Mouse (Mus musculus) frontal cortex, postnatal 14 days (tissue): ENCODE data around the gene Zfp260.
A peak's percentile ranks its signal among the peaks of the same experiment; 100 is the strongest.
"Not testable (repeated sequence)": the region's sequence is repeated elsewhere in the genome, so short reads cannot be mapped to it uniquely, and the experiment has no call there.

ENCODE experiments used
- DNase-seq, 2 experiments: peaks; one replicate each; pipeline ENCODE4 v3.0.0; 2022; ENCODE audit warnings: low spot score in 2 of 2

The Zfp260 gene

GRCm38 (mm10) chr7:30094646-30095429, at the start of gene Zfp260:
Gene Zfp260, plus strand, starts transcription at chr7:30094777.
- peak; percentile 83 for DNase-seq

GRCm38 (mm10) chr7:30048126-30048525, 46.5 kb upstream of the Zfp260 start:
- no peak for DNase-seq

GRCm38 (mm10) chr7:30050882-30051548, 43.6 kb upstream of the Zfp260 start, which contains the start of gene Zfp14:
Gene Zfp14, minus strand, starts transcription at chr7:30051380.
- DNase-seq = peak; percentile 82 to 83

- DNase-seq = no peak
Measured at GRCm38 (mm10) chr7:30053591-30053990, 41.0 kb upstream of the Zfp260 start.

- no peak for DNase-seq
Measured at GRCm38 (mm10) chr7:30060341-30060740, 34.2 kb upstream of the Zfp260 start.

- no peak for DNase-seq
Measured at GRCm38 (mm10) chr7:30062478-30062877, 32.1 kb upstream of the Zfp260 start.

GRCm38 (mm10) chr7:30064622-30065021, 30.0 kb upstream of the Zfp260 start:
- no peak for DNase-seq

GRCm38 (mm10) chr7:30072146-30073028, 22.2 kb upstream of the Zfp260 start, which contains the start of gene Zfp82:
Gene Zfp82, minus strand, starts transcription at chr7:30072900.
- peak; percentile 56 to 62 for DNase-seq

GRCm38 (mm10) chr7:30086524-30086923, 8.1 kb upstream of the Zfp260 start:
- no peak for DNase-seq

GRCm38 (mm10) chr7:30089405-30089804, 5.2 kb upstream of the Zfp260 start:
- DNase-seq = no peak

GRCm38 (mm10) chr7:30090092-30090969, 4.2 kb upstream of the Zfp260 start, which contains the start of the genes Gm26920 and Zfp566:
Gene Gm26920, minus strand, starts transcription at chr7:30090410.
Gene Zfp566, minus strand, starts transcription at chr7:30090527.
- peak; percentile 93 to 94 for DNase-seq

GRCm38 (mm10) chr7:30090970-30091585, 3.5 kb upstream of the Zfp260 start:
- no peak for DNase-seq

GRCm38 (mm10) chr7:30092666-30093065, 1.9 kb upstream of the Zfp260 start:
- DNase-seq = no peak

- DNase-seq = no peak
Measured at GRCm38 (mm10) chr7:30093918-30094415, 610 bp upstream of the Zfp260 start.

- no peak for DNase-seq
Measured at GRCm38 (mm10) chr7:30095551-30096125, 1.1 kb downstream of the Zfp260 start.

- peak; percentile 57 to 71 for DNase-seq
Measured at GRCm38 (mm10) chr7:30099297-30099696, 4.7 kb downstream of the Zfp260 start.

GRCm38 (mm10) chr7:30116076-30116475, 21.5 kb downstream of the Zfp260 start:
- no peak for DNase-seq

- not testable (repeated sequence) for DNase-seq
Measured at GRCm38 (mm10) chr7:30117935-30118334, 23.4 kb downstream of the Zfp260 start.

- DNase-seq = peak; percentile 73 to 83
Measured at GRCm38 (mm10) chr7:30121308-30122187, 27.0 kb downstream of the Zfp260 start, which contains the start of gene Zfp382. Gene Zfp382, plus strand, starts transcription at chr7:30121942.
